Mouse (Mus musculus): ENCODE measurements around the gene Tbc1d9. TPM values are rescaled to one million over a fixed set of nuclear protein-coding genes. Genes with fewer than 3 reads are reported as not detected.

Gene Tbc1d9
- total RNA-seq, 1 experiment from 2014 or later: 6.6 TPM

Other genes with a start within 250 kb of the Tbc1d9 start
- gene Gm10645, start 818 bp downstream of the Tbc1d9 start, total RNA-seq (2021): not detected in 2 replicates
- gene Ucp1, start 125.0 kb downstream of the Tbc1d9 start, total RNA-seq (2021): 2,717 and 3,191 TPM in 2 replicates
- gene Elmod2, start 167.1 kb downstream of the Tbc1d9 start, total RNA-seq (2021): 24.5 and 25.4 TPM in 2 replicates
- not detected in 2 replicates for gene Mgat4d, start 183.1 kb downstream of the Tbc1d9 start, total RNA-seq (2021)
- gene Clgn, start 224.5 kb downstream of the Tbc1d9 start, total RNA-seq (2021): 0.15 and 0.94 TPM in 2 replicates